Mouse (Mus musculus) lung, adult 2 months (tissue): Measurements from ENCODE around the gene Oas1f.
"Not testable (repeated sequence)": the region's sequence is repeated elsewhere in the genome, so short reads cannot be mapped to it uniquely, and the experiment has no call there.

Experiments used
- CTCF ChIP-seq: fragments of 200-500 bp; IDR thresholded peaks from 2 replicates; pipeline ENCODE4 v1.5.1; 2011; ENCODE audit warnings: mild to moderate bottlenecking, low read length, control low read depth; ENCODE audit not compliant: insufficient read depth
- POLR2A ChIP-seq: fragments of 200-500 bp; IDR thresholded peaks from 2 replicates; pipeline ENCODE4 v1.6.1; 2011; ENCODE audit warnings: low read depth, mild to moderate bottlenecking, control low read depth, low read length, borderline replicate concordance; ENCODE audit errors: extremely low read depth

GRCm38 (mm10) chr5:120888294-120888815 lies 41.2 kb downstream of the Oas1f start:
- TF ChIP-seq POLR2A, CTCF: not testable (repeated sequence)
